Mouse (Mus musculus): ENCODE data around the gene Hmg20a.
A peak's percentile ranks its signal among the peaks of the same experiment; 100 is the strongest.
"Not testable (repeated sequence)": the region's sequence is repeated elsewhere in the genome, so short reads cannot be mapped to it uniquely, and the experiment has no call there.

The Hmg20a gene

GRCm38 (mm10) chr9:56417948-56418737, at the start of gene Hmg20a, which contains the start of gene Peak1:
Hmg20a (plus strand) TSS chr9:56418609.
Peak1 (minus strand) TSS chr9:56418067.
- peak; percentile 99 to 100 for DNase-seq (ENCODE audit: low spot score in 2 of 2)

- DNase-seq (ENCODE audit: low spot score in 2 of 2): no peak
Measured at GRCm38 (mm10) chr9:56368814-56369213, 49.6 kb upstream of the Hmg20a start.

- no peak for DNase-seq (ENCODE audit: low spot score in 2 of 2)
Measured at GRCm38 (mm10) chr9:56370710-56371109, 47.7 kb upstream of the Hmg20a start.

- DNase-seq (ENCODE audit: low spot score in 2 of 2): no peak
Measured at GRCm38 (mm10) chr9:56374401-56374800, 44.0 kb upstream of the Hmg20a start.

GRCm38 (mm10) chr9:56382786-56383185, 35.6 kb upstream of the Hmg20a start:
- DNase-seq (ENCODE audit: low spot score in 2 of 2): no peak

DNA sequence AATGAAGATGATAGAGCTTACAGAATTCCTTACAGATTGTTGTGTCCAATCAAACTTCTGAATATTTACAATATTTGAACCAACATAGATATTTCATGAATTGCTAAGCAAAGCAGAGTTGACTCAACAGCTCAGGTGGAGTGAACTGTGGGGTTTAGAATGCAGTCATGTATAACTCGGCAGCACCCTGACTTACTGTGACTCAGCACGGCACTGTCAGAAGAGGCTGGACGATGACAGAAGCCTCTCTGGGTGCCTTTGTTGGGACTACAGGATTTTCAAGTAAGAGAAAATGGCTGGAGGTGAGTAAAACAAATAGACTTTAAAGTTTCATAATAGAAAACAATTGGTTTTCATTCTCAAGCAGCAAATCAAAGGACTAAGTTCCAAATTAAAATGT, 25.6 kb upstream of the Hmg20a start:
- no peak for DNase-seq (ENCODE audit: low spot score in 2 of 2)

GRCm38 (mm10) chr9:56396306-56396705, 22.1 kb upstream of the Hmg20a start:
- no peak for DNase-seq (ENCODE audit: low spot score in 2 of 2)

GRCm38 (mm10) chr9:56404619-56405018, 13.8 kb upstream of the Hmg20a start:
- DNase-seq (ENCODE audit: low spot score in 2 of 2): no peak

DNA sequence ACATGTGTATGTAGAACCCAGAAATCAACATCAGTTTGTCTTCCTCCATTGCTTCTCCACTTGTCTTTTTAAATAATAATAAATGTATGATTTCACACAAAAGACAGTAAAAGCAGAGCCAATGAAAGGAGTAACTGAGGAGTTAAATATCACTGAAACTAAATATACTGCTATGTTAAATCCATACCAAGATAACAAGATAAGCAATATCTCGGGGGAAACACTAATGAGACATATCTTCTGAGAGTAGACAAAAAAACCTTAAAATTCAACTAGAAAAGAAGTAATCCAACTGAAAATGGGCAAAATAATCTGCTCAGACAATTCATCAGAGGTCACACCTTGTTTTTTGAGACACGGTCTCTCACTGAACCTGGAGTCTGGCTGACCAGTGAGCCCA, 8.5 kb upstream of the Hmg20a start:
- no peak for DNase-seq (ENCODE audit: low spot score in 2 of 2)

DNA sequence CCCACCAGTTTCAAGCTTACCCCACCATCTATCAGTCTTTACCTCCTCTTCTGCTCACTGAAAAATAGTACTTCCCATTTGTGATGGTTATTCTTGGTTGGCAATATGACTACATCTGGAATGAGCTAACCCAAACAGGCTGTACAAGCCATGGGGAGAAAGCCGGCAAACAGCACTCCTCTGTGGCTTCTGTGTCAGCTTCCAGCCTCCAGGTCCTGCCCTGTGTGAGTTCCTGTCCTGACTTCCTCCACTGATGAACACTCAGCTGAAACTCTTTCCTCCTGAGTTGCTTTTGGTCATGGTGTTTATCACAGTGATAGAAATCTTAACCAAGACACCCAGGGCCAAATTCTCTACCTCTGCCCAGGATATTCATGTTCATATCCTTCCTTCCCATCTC, 5.7 kb upstream of the Hmg20a start:
- DNase-seq (ENCODE audit: low spot score in 2 of 2): no peak

GRCm38 (mm10) chr9:56414322-56414721, 4.1 kb upstream of the Hmg20a start:
- no peak for DNase-seq (ENCODE audit: low spot score in 2 of 2)

GRCm38 (mm10) chr9:56415393-56415792, 3.0 kb upstream of the Hmg20a start:
- DNase-seq (ENCODE audit: low spot score in 2 of 2): no peak

DNA sequence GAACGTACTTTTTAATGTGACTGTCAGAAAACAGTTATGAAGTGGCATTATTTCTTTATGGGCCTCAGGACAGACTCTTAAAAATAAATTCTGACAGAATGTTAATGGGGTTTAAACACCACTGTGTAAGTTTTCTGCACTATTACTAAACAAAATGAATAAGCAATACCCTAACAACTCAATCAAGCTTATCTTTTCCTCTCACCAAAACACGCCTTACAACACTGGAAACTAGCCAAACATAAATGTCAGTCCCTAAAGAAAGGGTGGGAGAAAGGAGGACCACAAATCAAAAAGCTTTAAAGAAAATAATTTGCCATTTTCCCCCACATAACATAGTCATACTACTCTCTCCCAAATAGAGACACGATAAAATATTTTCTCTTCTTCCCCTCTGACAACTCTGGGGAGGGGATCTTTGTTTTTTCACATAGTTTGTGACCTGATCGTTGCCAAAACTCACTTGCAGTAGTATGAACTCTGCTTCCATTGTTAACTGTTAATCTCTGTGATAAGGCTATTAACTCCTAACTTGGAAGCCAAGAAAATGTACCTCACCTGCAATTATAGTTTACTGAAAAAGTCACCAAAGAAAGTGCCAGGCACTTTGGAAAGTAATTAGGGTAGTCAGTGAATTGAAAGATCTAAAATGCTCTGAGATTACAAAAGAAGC, 2.3 kb upstream of the Hmg20a start:
- DNase-seq (ENCODE audit: low spot score in 2 of 2): no peak

- DNase-seq (ENCODE audit: low spot score in 2 of 2): peak; percentile 80 to 89
Measured at GRCm38 (mm10) chr9:56417415-56417947, 928 bp upstream of the Hmg20a start.

DNA sequence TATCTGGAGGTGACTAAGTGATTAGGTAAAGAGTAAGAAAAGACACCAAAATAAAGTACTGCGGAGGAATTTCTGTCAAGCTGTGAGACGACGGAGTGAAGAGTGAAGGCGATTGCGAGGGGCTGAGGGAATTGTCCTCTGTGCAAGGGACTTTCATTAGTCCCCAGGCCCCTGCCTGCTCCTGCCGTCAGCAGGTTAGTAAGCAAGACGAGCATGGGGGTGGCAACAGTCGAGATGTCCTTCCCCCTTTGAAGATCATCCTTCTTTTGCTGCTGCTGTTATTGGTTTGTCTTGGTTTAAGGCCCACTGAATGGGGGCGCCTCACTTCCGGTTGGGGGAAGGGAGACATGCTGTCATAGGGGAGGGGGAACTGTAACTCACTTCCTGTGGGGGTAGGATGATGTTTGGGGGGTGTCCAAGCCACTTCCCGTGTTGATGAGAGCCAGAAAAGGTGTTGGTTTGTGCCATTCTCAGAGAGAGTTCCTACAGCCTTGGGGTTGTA, 380 bp downstream of the Hmg20a start:
- peak; percentile 74 to 81 for DNase-seq (ENCODE audit: low spot score in 2 of 2)

- no peak for DNase-seq (ENCODE audit: low spot score in 2 of 2)
Measured at GRCm38 (mm10) chr9:56420236-56420635, 1.8 kb downstream of the Hmg20a start.

GRCm38 (mm10) chr9:56420892-56421601, 2.6 kb downstream of the Hmg20a start:
- DNase-seq (ENCODE audit: low spot score in 2 of 2): no peak

DNA sequence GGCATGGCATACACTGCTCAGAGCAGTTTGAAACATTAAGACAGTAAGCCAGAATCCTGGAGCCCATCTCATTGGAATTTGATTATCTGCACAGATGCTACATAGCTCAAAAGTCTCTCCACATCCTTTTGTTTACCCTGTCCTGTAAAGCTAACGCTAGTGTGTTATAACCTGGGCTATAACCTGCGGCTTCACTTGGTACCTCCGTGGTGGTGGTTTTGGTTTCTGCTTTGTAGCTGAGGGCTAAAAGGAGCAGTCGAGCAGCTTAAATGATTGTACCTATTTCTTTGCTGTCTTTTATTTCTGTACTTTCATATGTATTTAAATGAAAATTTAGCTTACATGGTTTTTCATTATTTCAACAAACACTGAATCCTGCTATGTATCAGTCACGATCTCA, 3.6 kb downstream of the Hmg20a start:
- no peak for DNase-seq (ENCODE audit: low spot score in 2 of 2)

DNA sequence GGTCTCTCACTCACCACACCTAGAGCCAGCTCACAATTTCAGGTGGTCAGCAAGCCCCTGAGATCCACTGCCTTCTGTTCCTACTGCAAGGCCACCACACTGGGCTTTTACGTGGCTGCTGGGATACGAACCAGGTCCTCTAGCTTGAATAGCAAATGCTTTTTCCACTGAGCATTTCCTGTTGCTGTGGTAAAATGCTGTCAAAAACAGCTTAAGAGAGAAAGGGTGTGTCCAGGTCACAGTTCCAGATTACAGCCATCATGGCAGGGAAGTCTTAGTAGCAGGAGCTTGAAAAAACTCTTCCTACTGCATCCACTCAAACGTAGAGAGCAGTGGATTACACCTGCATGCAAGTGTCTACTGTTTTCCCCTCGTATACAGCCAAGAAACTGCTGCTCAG, 6.5 kb downstream of the Hmg20a start:
- no peak for DNase-seq (ENCODE audit: low spot score in 2 of 2)

GRCm38 (mm10) chr9:56435821-56436526, 17.6 kb downstream of the Hmg20a start:
- DNase-seq (ENCODE audit: low spot score in 2 of 2): no peak

- not testable (repeated sequence) for DNase-seq (ENCODE audit: low spot score in 2 of 2)
Measured at GRCm38 (mm10) chr9:56437300-56437892, 19.0 kb downstream of the Hmg20a start.
